Comparison of ENCODE assay signal across 32 mouse cellular contexts in genomic region chr14:118126301-118126700, GRCm38 (mm10).
"Had no signal": no experiment of that assay in that cellular context is flagged by ENCODE, and none has a peak within 500 bp of the region (broad histone marks: within the 10 kb centered on the region; RNA-seq: fewer than 3 reads in every experiment).

No protein-coding gene starts in this region.

- DNase-seq: left cerebral cortex, postnatal 4 days; liver; liver, embryonic 13.5 days; lung, adult 18-20 months; lung, adult 2 months; lung, embryonic 14.5 days; lung, postnatal 10 days; lung, postnatal 14 days; lung, postnatal 36 days; lung, postnatal 4 days; midbrain, embryonic 14.5 days had no signal

- H3K9ac ChIP-seq: limb, embryonic 12.5 days; limb, embryonic 13.5 days; limb, embryonic 15.5 days; liver, embryonic 12.5 days; liver, embryonic 13.5 days; liver, embryonic 14.5 days; liver, embryonic 15.5 days; lung, embryonic 14.5 days; lung, embryonic 15.5 days; midbrain, embryonic 12.5 days; midbrain, embryonic 13.5 days; midbrain, embryonic 15.5 days; neural tube, embryonic 12.5 days had no signal

- H3K27ac ChIP-seq: left cerebral cortex, adult 2 months; limb, embryonic 10.5 days; limb, embryonic 12.5 days; limb, embryonic 13.5 days; limb, embryonic 15.5 days; liver, embryonic 12.5 days; liver, embryonic 13.5 days; liver, embryonic 14.5 days; liver, embryonic 15.5 days; lung, embryonic 15.5 days; macrophage; midbrain, embryonic 10.5 days; midbrain, embryonic 12.5 days; midbrain, embryonic 13.5 days; midbrain, embryonic 15.5 days; neural tube, embryonic 12.5 days had no signal

- ATAC-seq: lung, postnatal 0 days; midbrain, embryonic 16.5 days had no signal

- H3K27me3 ChIP-seq: limb, embryonic 12.5 days; limb, embryonic 13.5 days; limb, embryonic 15.5 days; liver, embryonic 12.5 days; liver, embryonic 13.5 days; liver, embryonic 15.5 days; lung, embryonic 15.5 days; megakaryocyte, embryonic 14.5 days; midbrain, embryonic 12.5 days; midbrain, embryonic 13.5 days; midbrain, embryonic 15.5 days; neural tube, embryonic 12.5 days had no signal

- H3K4me2 ChIP-seq: limb, embryonic 12.5 days; limb, embryonic 13.5 days; limb, embryonic 15.5 days; liver, embryonic 11.5 days; liver, embryonic 12.5 days; liver, embryonic 13.5 days; liver, embryonic 15.5 days; lung, embryonic 14.5 days; lung, embryonic 15.5 days; midbrain, embryonic 11.5 days; midbrain, embryonic 12.5 days; midbrain, embryonic 13.5 days; midbrain, embryonic 15.5 days; neural tube, embryonic 12.5 days had no signal

- H3K9me3 ChIP-seq: limb, embryonic 10.5 days; limb, embryonic 12.5 days; limb, embryonic 13.5 days; limb, embryonic 15.5 days; liver, embryonic 12.5 days; liver, embryonic 13.5 days; liver, embryonic 15.5 days; lung, embryonic 15.5 days; megakaryocyte, embryonic 14.5 days; midbrain, embryonic 10.5 days; midbrain, embryonic 12.5 days; midbrain, embryonic 13.5 days; midbrain, embryonic 15.5 days; neural tube, embryonic 12.5 days had no signal

- H3K4me3 ChIP-seq: left cerebral cortex, adult 2 months; limb, embryonic 10.5 days; limb, embryonic 12.5 days; limb, embryonic 13.5 days; limb, embryonic 15.5 days; liver, embryonic 12.5 days; liver, embryonic 13.5 days; liver, embryonic 15.5 days; lung, embryonic 15.5 days; midbrain, embryonic 10.5 days; midbrain, embryonic 12.5 days; midbrain, embryonic 13.5 days; midbrain, embryonic 15.5 days; myocyte; neural tube, embryonic 12.5 days had no signal
